Mouse (Mus musculus) myocyte (in vitro differentiated cells): ENCODE results near the gene Hoxd1. TPM values are rescaled to one million over a fixed set of nuclear protein-coding genes. Genes with fewer than 3 reads are reported as not detected.

Experiments
- H3K27me3 ChIP-seq: one replicate; pipeline ENCODE4 v1.6.1; 2011; ENCODE audit not compliant: control insufficient read depth, insufficient read depth, insufficient read length
- H3K36me3 ChIP-seq: one replicate; pipeline ENCODE4 v1.6.1; 2011; ENCODE audit not compliant: control insufficient read depth, insufficient read depth
- H3K4me2 ChIP-seq: one replicate; pipeline ENCODE4 v1.6.1; 2011; ENCODE audit warnings: low read depth, control low read depth
- H3K4me3 ChIP-seq: one replicate; pipeline ENCODE4 v1.5.1; 2011; ENCODE audit warnings: mild to moderate bottlenecking, control low read depth, moderate library complexity
- H3K79me2 ChIP-seq: one replicate; pipeline ENCODE4 v1.6.1; 2011; ENCODE audit not compliant: control insufficient read depth, insufficient read depth
- H3ac ChIP-seq: one replicate; pipeline ENCODE4 v1.6.1; 2011; ENCODE audit not compliant: control insufficient read depth, insufficient read length
- CEBPB ChIP-seq: IDR thresholded peaks from 2 replicates; pipeline ENCODE4 v1.6.1; 2011; ENCODE audit warnings: mild to moderate bottlenecking, moderate library complexity; ENCODE audit not compliant: poor library complexity, insufficient read depth, severe bottlenecking
- E2F4 ChIP-seq: IDR thresholded peaks from one replicate; pipeline ENCODE4 v1.6.1; 2011; ENCODE audit warnings: mild to moderate bottlenecking, control low read depth, moderate library complexity; ENCODE audit not compliant: insufficient read depth
- MAX ChIP-seq: IDR thresholded peaks from one replicate; pipeline ENCODE4 v1.6.1; 2011; ENCODE audit warnings: low read depth, mild to moderate bottlenecking, control low read depth
- MYOD1 ChIP-seq, 3 experiments: IDR thresholded peaks; one replicate each; pipeline ENCODE4 v1.6.1; 2011; ENCODE audit warnings: control low read depth in 2 of 3, low read depth in 2 of 3, mild to moderate bottlenecking in 2 of 3, moderate library complexity in 1 of 3; ENCODE audit not compliant: insufficient read length in 2 of 3, control insufficient read depth in 1 of 3
- MYOG ChIP-seq, 3 experiments: IDR thresholded peaks; one replicate each; pipeline ENCODE4 v1.6.1; 2011; ENCODE audit warnings: control low read depth in 2 of 3, low read depth in 2 of 3, mild to moderate bottlenecking in 2 of 3; ENCODE audit not compliant: insufficient read length in 2 of 3, control insufficient read depth in 1 of 3, insufficient read depth in 1 of 3
- POLR2A ChIP-seq: IDR thresholded peaks from one replicate; pipeline ENCODE4 v1.6.1; 2011; ENCODE audit warnings: low read depth, mild to moderate bottlenecking, control low read depth, moderate library complexity; ENCODE audit not compliant: insufficient read length
- POLR2AphosphoS2 ChIP-seq: IDR thresholded peaks from one replicate; pipeline ENCODE4 v1.6.1; 2011; ENCODE audit warnings: low read depth, control low read depth; ENCODE audit not compliant: insufficient read length
- REST ChIP-seq: IDR thresholded peaks from one replicate; pipeline ENCODE4 v1.6.1; 2011; ENCODE audit warnings: mild to moderate bottlenecking, control low read depth, moderate library complexity; ENCODE audit not compliant: insufficient read depth, insufficient read length
- SRF ChIP-seq: IDR thresholded peaks from one replicate; pipeline ENCODE4 v1.6.1; 2011; ENCODE audit warnings: low read depth; ENCODE audit not compliant: control insufficient read depth, insufficient read length
- TCF12 ChIP-seq: IDR thresholded peaks from one replicate; pipeline ENCODE4 v1.6.1; 2011; ENCODE audit warnings: mild to moderate bottlenecking, control low read depth; ENCODE audit not compliant: poor library complexity, insufficient read depth, severe bottlenecking
- TCF3 ChIP-seq: IDR thresholded peaks from one replicate; pipeline ENCODE4 v1.6.1; 2011; ENCODE audit warnings: low read depth, control low read depth; ENCODE audit not compliant: insufficient read length
- USF1 ChIP-seq: IDR thresholded peaks from one replicate; pipeline ENCODE4 v1.6.1; 2011; ENCODE audit warnings: low read depth, mild to moderate bottlenecking, control low read depth, moderate library complexity
- polyA plus RNA-seq: library from polyadenylated mRNA; unstranded; fragments of >200 nt; fragmentation: generic; extraction: Trizol; gene quantifications from one replicate; pipeline ENCODE4 v1.2.1, GENCODE M21; 2012; ENCODE audit warnings: missing spikeins

The Hoxd1 gene
- polyA plus RNA-seq, 1 experiment, result not detected

- H3ac ChIP-seq, result no peak overlapping the region
- no peaks in the 10 kb centered on the region for H3K36me3 ChIP-seq
- H3K27me3 ChIP-seq, result peaks cover 46% of the 10 kb centered on the region
- TF ChIP-seq MYOG (IDR thresholded peaks at IDR 0.05; ENCODE audit: control insufficient read depth in 1 of 3, insufficient read depth in 1 of 3, insufficient read length in 2 of 3, low read depth in 2 of 3) (no peak), POLR2AphosphoS2 (no peak), E2F4 (no peak), MAX (no peak), CEBPB (no peak)
- H3K4me2 ChIP-seq, result no peak overlapping the region
- no peak overlapping the region for H3K4me3 ChIP-seq
- no peaks in the 10 kb centered on the region for H3K79me2 ChIP-seq
Measured at GRCm38 (mm10) chr2:74741252-74741978, 21.4 kb upstream of the Hoxd1 start.

GRCm38 (mm10) chr2:74741979-74742277 is 20.9 kb upstream of the Hoxd1 start:
- Histone ChIP-seq H3K27me3 (peaks cover 46% of the 10 kb centered on the region), H3K4me3 (no peak overlapping the region), H3K4me2 (no peak overlapping the region), H3K79me2 (no peaks in the 10 kb centered on the region), H3ac (no peak overlapping the region), H3K36me3 (no peaks in the 10 kb centered on the region)
- TF ChIP-seq MAX (no peak), POLR2A (no peak), TCF3 (no peak), USF1 (no peak), E2F4 (no peak), REST (no peak), MYOD1 (IDR thresholded peaks at IDR 0.05; ENCODE audit: control insufficient read depth in 1 of 3, insufficient read length in 2 of 3, low read depth in 2 of 3) (no peak), SRF (no peak), MYOG (IDR thresholded peaks at IDR 0.05; ENCODE audit: control insufficient read depth in 1 of 3, insufficient read depth in 1 of 3, insufficient read length in 2 of 3, low read depth in 2 of 3) (no peak), TCF12 (no peak), POLR2AphosphoS2 (no peak), CEBPB (no peak)

- no peaks in the 10 kb centered on the region for H3K36me3 ChIP-seq
- peaks cover 34% of the 10 kb centered on the region for H3K27me3 ChIP-seq
- H3K79me2 ChIP-seq, result no peaks in the 10 kb centered on the region
- H3K4me3 ChIP-seq, result no peak overlapping the region
- TF ChIP-seq REST, result no peak
- no peak for TF ChIP-seq POLR2A
- no peak for TF ChIP-seq MYOG (IDR thresholded peaks at IDR 0.05; ENCODE audit: control insufficient read depth in 1 of 3, insufficient read depth in 1 of 3, insufficient read length in 2 of 3, low read depth in 2 of 3)
- TF ChIP-seq CEBPB, result no peak
- no peak for TF ChIP-seq MYOD1 (IDR thresholded peaks at IDR 0.05; ENCODE audit: control insufficient read depth in 1 of 3, insufficient read length in 2 of 3, low read depth in 2 of 3)
- no peak for TF ChIP-seq SRF
- no peak for TF ChIP-seq E2F4
- no peak for TF ChIP-seq MAX
- no peak overlapping the region for H3K4me2 ChIP-seq
- no peak overlapping the region for H3ac ChIP-seq
Measured at GRCm38 (mm10) chr2:74745540-74746297, 17.1 kb upstream of the Hoxd1 start.

GRCm38 (mm10) chr2:74746298-74746921 is 16.4 kb upstream of the Hoxd1 start:
- no peaks in the 10 kb centered on the region for H3K36me3 ChIP-seq
- TF ChIP-seq REST (no peak), POLR2A (no peak), POLR2AphosphoS2 (no peak), MYOG (IDR thresholded peaks at IDR 0.05; ENCODE audit: control insufficient read depth in 1 of 3, insufficient read depth in 1 of 3, insufficient read length in 2 of 3, low read depth in 2 of 3) (no peak), E2F4 (no peak), CEBPB (no peak), TCF3 (no peak), USF1 (no peak)
- no peak overlapping the region for H3ac ChIP-seq
- no peak overlapping the region for H3K4me3 ChIP-seq
- H3K27me3 ChIP-seq, result peaks cover 35% of the 10 kb centered on the region
- H3K79me2 ChIP-seq, result no peaks in the 10 kb centered on the region
- H3K4me2 ChIP-seq, result no peak overlapping the region

- Histone ChIP-seq H3K4me2 (no peak overlapping the region), H3K4me3 (no peak overlapping the region), H3ac (no peak overlapping the region), H3K36me3 (no peaks in the 10 kb centered on the region), H3K27me3 (peaks cover 38% of the 10 kb centered on the region), H3K79me2 (no peaks in the 10 kb centered on the region)
- TF ChIP-seq TCF3 (no peak), MYOD1 (IDR thresholded peaks at IDR 0.05; ENCODE audit: control insufficient read depth in 1 of 3, insufficient read length in 2 of 3, low read depth in 2 of 3) (no peak), E2F4 (no peak)
Measured at GRCm38 (mm10) chr2:74747006-74747405, 15.8 kb upstream of the Hoxd1 start.
